ENCODE assay signal across 14 mouse cellular contexts in genomic region chr2:33708831-33709230, GRCm38 (mm10).
"Had no signal": no experiment of that assay in that cellular context is flagged by ENCODE, and none has a peak within 500 bp of the region (broad histone marks: within the 10 kb centered on the region; RNA-seq: fewer than 3 reads in every experiment).

No protein-coding gene starts in this region.

- H3K4me3 ChIP-seq: intestine, embryonic 15.5 days; kidney, embryonic 15.5 days; liver, embryonic 13.5 days; midbrain, embryonic 12.5 days had no signal

- H3K4me2 ChIP-seq: intestine, embryonic 15.5 days; kidney, embryonic 15.5 days; liver, embryonic 13.5 days; midbrain, embryonic 12.5 days had no signal

- H3K4me1 ChIP-seq: intestine, embryonic 15.5 days; liver, embryonic 13.5 days had no signal

- ATAC-seq: intestine, embryonic 15.5 days; midbrain, embryonic 16.5 days had no signal

- DNase-seq: kidney, adult 11 months; kidney, adult 8-10 months; kidney, postnatal 10 days; kidney, postnatal 36 days; liver, embryonic 13.5 days; lung, adult 2 months; lung, postnatal 14 days; lung, postnatal 4 days; thymus, postnatal 36 days had no signal

- H3K36me3 ChIP-seq: intestine, embryonic 15.5 days; kidney, embryonic 15.5 days; liver, embryonic 13.5 days; midbrain, embryonic 12.5 days had no signal

- H3K9ac ChIP-seq: intestine, embryonic 15.5 days; kidney, embryonic 15.5 days; liver, embryonic 13.5 days; midbrain, embryonic 12.5 days had no signal

- H3K27ac ChIP-seq: intestine, embryonic 15.5 days; kidney, embryonic 15.5 days; liver, embryonic 13.5 days; midbrain, embryonic 12.5 days; stomach, postnatal 0 days had no signal

- H3K9me3 ChIP-seq: intestine, embryonic 15.5 days; kidney, embryonic 15.5 days; liver, embryonic 13.5 days; midbrain, embryonic 12.5 days had no signal
